Comparison of ENCODE assay signal across 11 mouse cellular contexts in the genomic region with DNA sequence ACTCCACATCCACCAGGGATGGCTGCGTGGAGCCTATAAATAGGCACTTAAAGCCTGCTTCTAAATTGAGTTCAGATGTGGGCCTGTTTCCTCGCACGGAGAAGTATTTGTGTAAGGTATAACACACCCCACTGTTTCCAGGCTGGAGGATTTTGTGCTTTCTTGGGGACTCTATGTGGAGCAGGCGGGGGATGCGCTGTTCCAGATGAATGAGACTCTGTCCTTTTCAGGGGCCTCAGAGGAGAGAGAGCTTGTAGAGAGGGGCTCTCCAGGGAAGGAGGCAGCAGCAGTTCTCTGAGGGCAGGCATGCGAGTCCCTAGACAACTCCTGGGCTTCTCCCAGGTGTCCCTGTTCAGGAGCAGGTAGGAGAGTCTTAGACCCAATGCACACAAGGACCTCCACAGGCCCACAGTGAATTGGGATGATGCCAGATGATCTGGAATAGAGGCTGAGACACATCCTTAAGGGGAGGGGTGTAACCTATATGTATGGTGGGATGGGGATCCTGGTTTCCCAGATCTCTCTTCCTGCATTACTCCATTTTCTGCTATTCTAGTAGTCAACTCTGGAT.
DNase-seq lines count a peak whose midpoint lies in the region; ATAC-seq lines count a peak whose summit lies in the region.
"Had no signal": no experiment of that assay in that cellular context is flagged by ENCODE, and none has a peak within 500 bp of the region (broad histone marks: within the 10 kb centered on the region; RNA-seq: fewer than 3 reads in every experiment).

No protein-coding gene starts in this region.

- DNase-seq in kidney, adult 18-20 months, result no peak
- peak; percentile 63 to 75 for DNase-seq in frontal cortex, adult 2 months (ENCODE audit: extremely low spot score in 1 of 2, low spot score in 1 of 2)
- peak; percentile 60 to 94 for DNase-seq in left cerebral cortex, postnatal 25 days (ENCODE audit: low spot score in 2 of 2)
- no peak for DNase-seq in adrenal gland, adult 8-10 months
- no peak for DNase-seq in heart, adult 18-20 months
- no peak for DNase-seq in layer of hippocampus, adult 9-11 months
- DNase-seq: gastrocnemius, postnatal 36 days; lung, postnatal 14 days had no signal

- H3K27ac ChIP-seq in kidney, embryonic 15.5 days, result no peak overlapping the region
- H3K27ac ChIP-seq in neural tube, embryonic 15.5 days (replicated peaks), result peak overlapping the region; percentile 67

- no peaks in the 10 kb centered on the region for H3K9me3 ChIP-seq in kidney, embryonic 15.5 days (replicated peaks)
- no peaks in the 10 kb centered on the region for H3K9me3 ChIP-seq in neural tube, embryonic 15.5 days (replicated peaks)

- peaks cover 7% of the 10 kb centered on the region; the same call in 1 of the 2 replicates for H3K4me1 ChIP-seq in kidney, embryonic 15.5 days
- peaks cover 46% of the 10 kb centered on the region for H3K4me1 ChIP-seq in neural tube, embryonic 15.5 days

- ATAC-seq in kidney, embryonic 15.5 days (replicated peaks; ENCODE audit: low FRiP score), result peak; percentile 59
- ATAC-seq in neural tube, embryonic 15.5 days (ENCODE audit: low FRiP score), result 0 out of 2 replicates have a peak, but pooled peaks have one; percentile 10
- ATAC-seq: activated CD4-positive, CD25-positive, alpha-beta regulatory T cell, adult 4 months had no signal

- H3K9ac ChIP-seq in kidney, embryonic 15.5 days, result no peak overlapping the region
- H3K9ac ChIP-seq in neural tube, embryonic 15.5 days (replicated peaks), result no peak overlapping the region

- no peaks in the 10 kb centered on the region for H3K27me3 ChIP-seq in kidney, embryonic 15.5 days
- H3K27me3 ChIP-seq in neural tube, embryonic 15.5 days (replicated peaks), result no peaks in the 10 kb centered on the region

- no peak overlapping the region for H3K4me2 ChIP-seq in kidney, embryonic 15.5 days
- H3K4me2 ChIP-seq in neural tube, embryonic 15.5 days, result no peak overlapping the region

- H3K36me3 ChIP-seq in kidney, embryonic 15.5 days, result no peaks in the 10 kb centered on the region
- no peaks in the 10 kb centered on the region; the same call in 1 of the 2 replicates for H3K36me3 ChIP-seq in neural tube, embryonic 15.5 days

- H3K4me3 ChIP-seq in kidney, embryonic 15.5 days (replicated peaks), result no peak overlapping the region
- no peak overlapping the region for H3K4me3 ChIP-seq in neural tube, embryonic 15.5 days (replicated peaks)

- 43% methylated on average over 6 of the region's 6 CpGs for WGBS in kidney, embryonic 15.5 days
- WGBS in neural tube, embryonic 15.5 days, result 50% methylated on average over 6 of the region's 6 CpGs

- intact Hi-C loops in left cerebral cortex, postnatal 25 days (cut with DNase I), result loop anchor here (2.0 to 5.0 kb wide), 4 partner anchors 49 to 130 kb away; a partner anchor contains a TSS

Comparison
In these comparisons a context has a peak if more than half of its experiments do, and no peak if none do; other contexts are left out.
1. DNase-seq: peak in frontal cortex, adult 2 months (2 of 2) and left cerebral cortex, postnatal 25 days (2 of 2); none in kidney, adult 18-20 months (single experiment), adrenal gland, adult 8-10 months (single experiment), heart, adult 18-20 months (0 of 2) and layer of hippocampus, adult 9-11 months (single experiment).